29 mouse cellular contexts compared by ENCODE assay signal in genomic region chr10:80583047-80583446, GRCm38 (mm10). TPM values are rescaled to one million over a fixed set of nuclear protein-coding genes. Genes with fewer than 3 reads are reported as not detected.
DNase-seq lines count a peak whose midpoint lies in the region; ATAC-seq and TF ChIP-seq lines count a peak whose summit lies in the region.
"Had no signal": no experiment of that assay in that cellular context is flagged by ENCODE, and none has a peak within 500 bp of the region (broad histone marks: within the 10 kb centered on the region; RNA-seq: fewer than 3 reads in every experiment).

No protein-coding gene starts in this region.

- H3K79me2 ChIP-seq in MEL (ENCODE audit: control insufficient read depth, insufficient read depth, low read length, poor library complexity) = peaks cover 16% of the 10 kb centered on the region

- H3K36me3 ChIP-seq in hindbrain, embryonic 13.5 days = peaks cover 44% of the 10 kb centered on the region
- H3K36me3 ChIP-seq in hindbrain, embryonic 10.5 days = peaks cover 51% of the 10 kb centered on the region
- peaks cover 0 to 4% of the 10 kb centered on the region in 2 experiments; a peak in 2 of 4 replicates for H3K36me3 ChIP-seq in MEL (ENCODE audit: control insufficient read depth in 1 of 2, insufficient read depth in 2 of 2, low read length in 2 of 2)
- peaks cover 38% of the 10 kb centered on the region for H3K36me3 ChIP-seq in midbrain, embryonic 13.5 days

- no peak overlapping the region for H3K4me2 ChIP-seq in hindbrain, embryonic 13.5 days
- no peak overlapping the region for H3K4me2 ChIP-seq in midbrain, embryonic 13.5 days (replicated peaks)
- H3K4me2 ChIP-seq: embryonic facial prominence, embryonic 15.5 days; heart, embryonic 13.5 days; hindbrain, embryonic 12.5 days; intestine, embryonic 15.5 days had no signal

- peak; percentile 10 for DNase-seq in CD4-positive, CD25-positive, alpha-beta regulatory T cell, adult 2 months (ENCODE audit: low read depth, low spot score)
- no peak for DNase-seq in hindbrain, embryonic 10.5 days (ENCODE audit: low spot score)
- DNase-seq in left cerebral cortex, adult 2 months (ENCODE audit: extremely low spot score in 1 of 2, low spot score in 2 of 2) = no peak
- DNase-seq in left cerebral cortex, postnatal 4 days = no peak
- peak; percentile 52 for DNase-seq in MEL (ENCODE audit: low read depth, low spot score)
- DNase-seq: adrenal gland, adult 2 months; adrenal gland, postnatal 14 days; cerebellum, adult 11-12 months; cerebellum, adult 8-10 months; cerebellum, postnatal 10 days; cerebellum, postnatal 36 days; embryo, embryonic 11 days; forebrain, postnatal 0 days; gastrocnemius, postnatal 10 days; gastrocnemius, postnatal 36 days; heart, adult 2 months; heart, postnatal 14 days; heart, postnatal 4 days had no signal

- intact Hi-C loops in left cerebral cortex, adult 2 months (cut with DNase I) = no loop called here
- intact Hi-C loops in left cerebral cortex, postnatal 4 days (cut with DNase I) = no loop called here

- TF ChIP-seq CTCF in left cerebral cortex, adult 2 months (IDR thresholded peaks at IDR 0.05) = no peak
- no peak for TF ChIP-seq CTCF in MEL (IDR thresholded peaks at IDR 0.05 in 2 of 3, conservative IDR thresholded peaks at IDR 0.05 in 1 of 3; ENCODE audit: control insufficient read depth in 1 of 3, insufficient read depth in 1 of 3, low read depth in 2 of 3, low read length in 3 of 3, poor library complexity in 1 of 3, severe bottlenecking in 1 of 3)

- ATAC-seq in CD4-positive, CD25-positive, alpha-beta regulatory T cell, adult 4 months = no peak
- ATAC-seq in hindbrain, embryonic 13.5 days (ENCODE audit: low FRiP score) = no peak
- ATAC-seq in midbrain, embryonic 13.5 days = no peak
- ATAC-seq: forebrain, embryonic 14.5 days; forebrain, postnatal 0 days; hindbrain, embryonic 16.5 days; intestine, embryonic 15.5 days had no signal

- no peak overlapping the region for H3K4me3 ChIP-seq in hindbrain, embryonic 13.5 days
- H3K4me3 ChIP-seq in hindbrain, embryonic 10.5 days = no peak overlapping the region
- no peak overlapping the region for H3K4me3 ChIP-seq in left cerebral cortex, adult 2 months
- no peak overlapping the region for H3K4me3 ChIP-seq in MEL (ENCODE audit: control insufficient read depth in 1 of 2, insufficient read depth in 1 of 2, low read depth in 2 of 2, low read length in 2 of 2)
- H3K4me3 ChIP-seq in midbrain, embryonic 13.5 days (replicated peaks) = no peak overlapping the region
- H3K4me3 ChIP-seq: embryonic facial prominence, embryonic 15.5 days; heart, adult 2 months; heart, embryonic 10.5 days; heart, embryonic 13.5 days; hindbrain, embryonic 12.5 days; intestine, embryonic 15.5 days had no signal

- no peak for TF ChIP-seq RAD21 in MEL (IDR thresholded peaks at IDR 0.05; ENCODE audit: low read depth, low read length)

- no peaks in the 10 kb centered on the region for H3K9me3 ChIP-seq in hindbrain, embryonic 13.5 days
- H3K9me3 ChIP-seq in hindbrain, embryonic 10.5 days = no peaks in the 10 kb centered on the region
- no peaks in the 10 kb centered on the region for H3K9me3 ChIP-seq in MEL (replicated peaks; ENCODE audit: insufficient read depth, low read length)
- no peaks in the 10 kb centered on the region for H3K9me3 ChIP-seq in midbrain, embryonic 13.5 days
- H3K9me3 ChIP-seq: embryonic facial prominence, embryonic 15.5 days; G1E; heart, embryonic 10.5 days; heart, embryonic 13.5 days; hindbrain, embryonic 12.5 days; intestine, embryonic 15.5 days had no signal

- no peaks in the 10 kb centered on the region for H3K27me3 ChIP-seq in hindbrain, embryonic 13.5 days
- H3K27me3 ChIP-seq in hindbrain, embryonic 10.5 days (ENCODE audit: insufficient read depth, poor library complexity, severe bottlenecking) = no peaks in the 10 kb centered on the region
- no peaks in the 10 kb centered on the region for H3K27me3 ChIP-seq in MEL (ENCODE audit: control insufficient read depth in 1 of 2, insufficient read depth in 2 of 2, low read length in 2 of 2)
- H3K27me3 ChIP-seq in midbrain, embryonic 13.5 days = no peaks in the 10 kb centered on the region
- H3K27me3 ChIP-seq: embryonic facial prominence, embryonic 15.5 days; heart, embryonic 13.5 days; hindbrain, embryonic 12.5 days; intestine, embryonic 15.5 days had no signal

- peak overlapping the region; percentile 8; the same call in 1 of the 2 replicates for H3K9ac ChIP-seq in hindbrain, embryonic 13.5 days
- H3K9ac ChIP-seq in MEL (ENCODE audit: control insufficient read depth, low read depth, low read length, poor library complexity, severe bottlenecking) = no peak overlapping the region
- no peak overlapping the region for H3K9ac ChIP-seq in midbrain, embryonic 13.5 days (replicated peaks)
- H3K9ac ChIP-seq: embryonic facial prominence, embryonic 15.5 days; forebrain, postnatal 0 days; heart, embryonic 13.5 days; hindbrain, embryonic 12.5 days; intestine, embryonic 15.5 days had no signal

- H3K27ac ChIP-seq in hindbrain, embryonic 13.5 days = no peak overlapping the region
- H3K27ac ChIP-seq in hindbrain, embryonic 10.5 days = no peak overlapping the region
- H3K27ac ChIP-seq in left cerebral cortex, adult 2 months = peak overlapping the region; percentile 32; the same call in 1 of the 2 replicates
- no peak overlapping the region for H3K27ac ChIP-seq in MEL (ENCODE audit: control insufficient read depth, low read depth, low read length)
- no peak overlapping the region for H3K27ac ChIP-seq in midbrain, embryonic 13.5 days
- H3K27ac ChIP-seq: embryonic facial prominence, embryonic 15.5 days; heart, adult 2 months; heart, embryonic 10.5 days; heart, embryonic 13.5 days; hindbrain, embryonic 12.5 days; intestine, embryonic 15.5 days had no signal

- TF ChIP-seq POLR2A in MEL (IDR thresholded peaks at IDR 0.05; ENCODE audit: control insufficient read depth in 1 of 2, insufficient read depth in 1 of 2, low read depth in 1 of 2, low read length in 2 of 2, poor library complexity in 1 of 2) = no peak

- WGBS in hindbrain, embryonic 13.5 days = 82% methylated on average over 5 of the region's 5 CpGs
- WGBS in hindbrain, embryonic 10.5 days = 88% methylated on average over 5 of the region's 5 CpGs
- WGBS in midbrain, embryonic 13.5 days = 90% methylated on average over 5 of the region's 5 CpGs

- TF ChIP-seq EP300 in MEL (IDR thresholded peaks at IDR 0.05; ENCODE audit: low read depth in 1 of 2, low read length in 2 of 2) = no peak

- peaks cover 29% of the 10 kb centered on the region for H3K4me1 ChIP-seq in hindbrain, embryonic 13.5 days (replicated peaks)
- H3K4me1 ChIP-seq in hindbrain, embryonic 10.5 days (replicated peaks) = peaks cover 46% of the 10 kb centered on the region
- peaks cover 5 to 10% of the 10 kb centered on the region in 2 experiments; a peak in 3 of 4 replicates for H3K4me1 ChIP-seq in MEL (ENCODE audit: control insufficient read depth in 1 of 2, insufficient read depth in 2 of 2, low read length in 2 of 2)
- peaks cover 30% of the 10 kb centered on the region for H3K4me1 ChIP-seq in midbrain, embryonic 13.5 days (replicated peaks)

RNA-seq across cellular contexts. Expression of gene Klf16, which starts 5.9 kb away (rescaled TPM):
- polyA plus RNA-seq in CD4-positive, CD25-positive, alpha-beta regulatory T cell, adult 4 months (2017; shearing (Covaris generic)) = 1 to 10 TPM; 7.2 to 10.0 TPM
- polyA plus RNA-seq in hindbrain, embryonic 13.5 days (2015; fragmentation: Nextera tagmentation; extraction: Ambion mirVana) = 4.6 and 4.9 TPM in 2 replicates
- polyA plus RNA-seq in hindbrain, embryonic 10.5 days (2016; fragmentation: Nextera tagmentation; extraction: Ambion mirVana) = 6.9 and 7.3 TPM in 2 replicates
- total RNA-seq in left cerebral cortex, adult 2 months (2021) = 10 to 100 TPM; 48.2 to 59.7 TPM
- total RNA-seq in left cerebral cortex, postnatal 4 days (2021) = 10 to 100 TPM; 34.1 to 35.5 TPM
- total RNA-seq in MEL (2012; rRNA removed) = 30.0 and 37.1 TPM in 2 replicates
- 10 to 100 TPM in 1 of 2 experiments, not detected in 1; 51.1 TPM for polyA plus RNA-seq in MEL (2012; ENCODE audit: insufficient read depth in 1 of 2, insufficient read length in 2 of 2, low read depth in 1 of 2, low replicate concordance in 2 of 2, missing spikeins in 1 of 2)
- 3.7 and 4.5 TPM in 2 replicates for polyA plus RNA-seq in midbrain, embryonic 13.5 days (2015; fragmentation: Nextera tagmentation; extraction: Ambion mirVana)

RNA-seq across cellular contexts. Expression of gene Abhd17a, which starts 7.1 kb away (rescaled TPM):
- 1 to 10 TPM; 2.3 to 9.7 TPM for polyA plus RNA-seq in CD4-positive, CD25-positive, alpha-beta regulatory T cell, adult 4 months (2017; shearing (Covaris generic))
- 93.8 and 96.2 TPM in 2 replicates for polyA plus RNA-seq in hindbrain, embryonic 13.5 days (2015; fragmentation: Nextera tagmentation; extraction: Ambion mirVana)
- 89.1 and 109 TPM in 2 replicates for polyA plus RNA-seq in hindbrain, embryonic 10.5 days (2016; fragmentation: Nextera tagmentation; extraction: Ambion mirVana)
- total RNA-seq in left cerebral cortex, adult 2 months (2021) = 100 to 1,000 TPM; 185 to 191 TPM
- 100 to 1,000 TPM; 131 to 133 TPM for total RNA-seq in left cerebral cortex, postnatal 4 days (2021)
- total RNA-seq in MEL (2012; rRNA removed) = 89.6 and 98.5 TPM in 2 replicates
- polyA plus RNA-seq in MEL (2012; ENCODE audit: insufficient read depth in 1 of 2, insufficient read length in 2 of 2, low read depth in 1 of 2, low replicate concordance in 2 of 2, missing spikeins in 1 of 2) = 100 to 1,000 TPM in 1 of 2 experiments, 10 to 100 TPM in 1; 96.2 to 136 TPM
- 78.5 and 93.4 TPM in 2 replicates for polyA plus RNA-seq in midbrain, embryonic 13.5 days (2015; fragmentation: Nextera tagmentation; extraction: Ambion mirVana)

RNA-seq across cellular contexts. Expression of gene Scamp4, which starts 19.6 kb away (rescaled TPM):
- polyA plus RNA-seq in CD4-positive, CD25-positive, alpha-beta regulatory T cell, adult 4 months (2017; shearing (Covaris generic)) = 100 to 1,000 TPM in 1 of 2 experiments, 10 to 100 TPM in 1; 98.1 to 145 TPM
- polyA plus RNA-seq in hindbrain, embryonic 13.5 days (2015; fragmentation: Nextera tagmentation; extraction: Ambion mirVana) = 65.1 and 67.5 TPM in 2 replicates
- 89.9 and 92.0 TPM in 2 replicates for polyA plus RNA-seq in hindbrain, embryonic 10.5 days (2016; fragmentation: Nextera tagmentation; extraction: Ambion mirVana)
- 10 to 100 TPM; 41.5 to 44.8 TPM for total RNA-seq in left cerebral cortex, adult 2 months (2021)
- total RNA-seq in left cerebral cortex, postnatal 4 days (2021) = 10 to 100 TPM; 30.9 to 34.5 TPM
- total RNA-seq in MEL (2012; rRNA removed) = 34.2 and 36.5 TPM in 2 replicates
- polyA plus RNA-seq in MEL (2012; ENCODE audit: insufficient read depth in 1 of 2, insufficient read length in 2 of 2, low read depth in 1 of 2, low replicate concordance in 2 of 2, missing spikeins in 1 of 2) = 100 to 1,000 TPM in 1 of 2 experiments, not detected in 1; 140 TPM
- 60.2 and 60.3 TPM in 2 replicates for polyA plus RNA-seq in midbrain, embryonic 13.5 days (2015; fragmentation: Nextera tagmentation; extraction: Ambion mirVana)

RNA-seq across cellular contexts. Expression of gene Adat3, which starts 19.6 kb away (rescaled TPM):
- 1 to 10 TPM; 1.7 to 3.6 TPM for polyA plus RNA-seq in CD4-positive, CD25-positive, alpha-beta regulatory T cell, adult 4 months (2017; shearing (Covaris generic))
- 4.4 and 6.4 TPM in 2 replicates for polyA plus RNA-seq in hindbrain, embryonic 13.5 days (2015; fragmentation: Nextera tagmentation; extraction: Ambion mirVana)
- polyA plus RNA-seq in hindbrain, embryonic 10.5 days (2016; fragmentation: Nextera tagmentation; extraction: Ambion mirVana) = 11.0 and 11.3 TPM in 2 replicates
- 1 to 10 TPM; 1.3 to 5.6 TPM for total RNA-seq in left cerebral cortex, adult 2 months (2021)
- 1 to 10 TPM; 2.9 to 3.6 TPM for total RNA-seq in left cerebral cortex, postnatal 4 days (2021)
- total RNA-seq in MEL (2012; rRNA removed) = 7.2 and 7.7 TPM in 2 replicates
- 1 to 10 TPM in 1 of 2 experiments, not detected in 1; 7.4 TPM for polyA plus RNA-seq in MEL (2012; ENCODE audit: insufficient read depth in 1 of 2, insufficient read length in 2 of 2, low read depth in 1 of 2, low replicate concordance in 2 of 2, missing spikeins in 1 of 2)
- polyA plus RNA-seq in midbrain, embryonic 13.5 days (2015; fragmentation: Nextera tagmentation; extraction: Ambion mirVana) = 6.1 and 7.6 TPM in 2 replicates

RNA-seq across cellular contexts. Expression of gene Rexo1, which starts 21.7 kb away (rescaled TPM):
- polyA plus RNA-seq in CD4-positive, CD25-positive, alpha-beta regulatory T cell, adult 4 months (2017; shearing (Covaris generic)) = 10 to 100 TPM; 13.6 to 16.4 TPM
- 28.8 and 31.3 TPM in 2 replicates for polyA plus RNA-seq in hindbrain, embryonic 13.5 days (2015; fragmentation: Nextera tagmentation; extraction: Ambion mirVana)
- 33.3 and 38.5 TPM in 2 replicates for polyA plus RNA-seq in hindbrain, embryonic 10.5 days (2016; fragmentation: Nextera tagmentation; extraction: Ambion mirVana)
- 10 to 100 TPM; 46.5 to 51.3 TPM for total RNA-seq in left cerebral cortex, adult 2 months (2021)
- 10 to 100 TPM; 65.2 to 67.5 TPM for total RNA-seq in left cerebral cortex, postnatal 4 days (2021)
- total RNA-seq in MEL (2012; rRNA removed) = 14.3 and 14.7 TPM in 2 replicates
- polyA plus RNA-seq in MEL (2012; ENCODE audit: insufficient read depth in 1 of 2, insufficient read length in 2 of 2, low read depth in 1 of 2, low replicate concordance in 2 of 2, missing spikeins in 1 of 2) = 10 to 100 TPM in 1 of 2 experiments, not detected in 1; 54.6 TPM
- 28.8 and 32.6 TPM in 2 replicates for polyA plus RNA-seq in midbrain, embryonic 13.5 days (2015; fragmentation: Nextera tagmentation; extraction: Ambion mirVana)

Comparison
In these comparisons a context has a peak if more than half of its experiments do, and no peak if none do; other contexts are left out.
1. DNase-seq: peak in CD4-positive, CD25-positive, alpha-beta regulatory T cell, adult 2 months (single experiment) and MEL (single experiment); none in hindbrain, embryonic 10.5 days (single experiment), left cerebral cortex, adult 2 months (0 of 2) and left cerebral cortex, postnatal 4 days (single experiment).